Mouse (Mus musculus): ENCODE results near the gene Tepsin. TPM values are rescaled to one million over a fixed set of nuclear protein-coding genes. Genes with fewer than 3 reads are reported as not detected.

The Tepsin gene
- polyA plus RNA-seq, 1 experiment from 2014 or later, result 13.5 TPM

- H3K4me3 ChIP-seq, result no peak overlapping the region
- ATAC-seq (ENCODE audit: extremely low read depth, insufficient number of reproducible peaks, low FRiP score, low TSS enrichment), result no peak
- H3K4me2 ChIP-seq, result no peak overlapping the region
- 0 out of 2 replicates have a peak overlapping the region, but pooled peaks have one; percentile 24 for H3K9ac ChIP-seq
- WGBS, result 61% methylated on average over 7 of the region's 7 CpGs
- H3K4me1 ChIP-seq, result peaks cover 46% of the 10 kb centered on the region
- peaks cover 22% of the 10 kb centered on the region for H3K27me3 ChIP-seq (replicated peaks)
- H3K27ac ChIP-seq (replicated peaks), result peak overlapping the region; percentile 81
- H3K9me3 ChIP-seq, result no peaks in the 10 kb centered on the region
- H3K36me3 ChIP-seq, result no peaks in the 10 kb centered on the region
These were observed 56.2 kb downstream of the Tepsin start for GRCm38 (mm10) chr11:120042141-120042838.

- WGBS, result 50% methylated on average over 13 of the region's 13 CpGs
- peak overlapping the region; percentile 81 for H3K27ac ChIP-seq (replicated peaks)
- H3K9me3 ChIP-seq, result no peaks in the 10 kb centered on the region
- no peak overlapping the region for H3K9ac ChIP-seq
- peak overlapping the region; percentile 24; the same call in 1 of the 2 replicates for H3K4me2 ChIP-seq
- H3K27me3 ChIP-seq (replicated peaks), result peaks cover 13% of the 10 kb centered on the region
- H3K4me1 ChIP-seq, result peaks cover 38% of the 10 kb centered on the region
- ATAC-seq (ENCODE audit: extremely low read depth, insufficient number of reproducible peaks, low FRiP score, low TSS enrichment), result no peak
- H3K4me3 ChIP-seq, result no peak overlapping the region
- no peaks in the 10 kb centered on the region for H3K36me3 ChIP-seq
These were observed 57.1 kb downstream of the Tepsin start for GRCm38 (mm10) chr11:120041191-120042123.

Small RNAs within 50 kb of the gene (microRNA-seq; reads per million reads assigned to microRNA genes)
- gene Gm25948, result not detected

Other genes starting within 250 kb of the Tepsin start
- 68.4 and 71.2 TPM in 2 replicates for gene Chmp6, start 185.3 kb downstream of the Tepsin start, polyA plus RNA-seq (2015; fragmentation: Nextera tagmentation; extraction: Ambion mirVana)
- 12.3 and 12.4 TPM in 2 replicates for gene Baiap2, start 156.0 kb downstream of the Tepsin start, polyA plus RNA-seq (2015; fragmentation: Nextera tagmentation; extraction: Ambion mirVana)
- gene Aatk, start 51.6 kb downstream of the Tepsin start, polyA plus RNA-seq (2015; fragmentation: Nextera tagmentation; extraction: Ambion mirVana), result 0.33 and 0.55 TPM in 2 replicates
- 13.4 and 13.8 TPM in 2 replicates for gene Cep131, start 11.9 kb downstream of the Tepsin start, polyA plus RNA-seq (2015; fragmentation: Nextera tagmentation; extraction: Ambion mirVana)
- 81.1 and 95.7 TPM in 2 replicates for gene Ndufaf8, start 197 bp upstream of the Tepsin start, polyA plus RNA-seq (2015; fragmentation: Nextera tagmentation; extraction: Ambion mirVana)
- gene Slc38a10, start 52.6 kb upstream of the Tepsin start, polyA plus RNA-seq (2015; fragmentation: Nextera tagmentation; extraction: Ambion mirVana), result 83.7 and 88.0 TPM in 2 replicates
- gene Bahcc1, start 134.2 kb upstream of the Tepsin start, polyA plus RNA-seq (2015; fragmentation: Nextera tagmentation; extraction: Ambion mirVana), result 4.4 and 5.2 TPM in 2 replicates
- 1,234 and 1,290 TPM in 2 replicates for gene Actg1, start 249.8 kb upstream of the Tepsin start, polyA plus RNA-seq (2015; fragmentation: Nextera tagmentation; extraction: Ambion mirVana)